Mouse (Mus musculus) mesoderm, embryonic 11.5 days (tissue): ENCODE measurements around the gene Unkl.

ENCODE experiments used
- DNase-seq: peaks from one replicate; pipeline ENCODE4 v3.0.0-alpha.2; 2012; ENCODE audit warnings: low read depth, low spot score

Unkl gene

GRCm38 (mm10) chr17:25253760-25254159, 65.6 kb downstream of the Unkl start:
- DNase-seq = no peak

GRCm38 (mm10) chr17:25255110-25255509, 66.9 kb downstream of the Unkl start:
- DNase-seq = no peak

- DNase-seq = no peak
Observed at GRCm38 (mm10) chr17:25256140-25256754, 68.0 kb downstream of the Unkl start, which contains the start of gene Baiap3. Gene Baiap3 (minus strand): TSS chr17:25256364.

- no peak for DNase-seq
Observed at GRCm38 (mm10) chr17:25257804-25258261, 69.6 kb downstream of the Unkl start.

GRCm38 (mm10) chr17:25264453-25264852, 76.3 kb downstream of the Unkl start:
- no peak for DNase-seq

- no peak for DNase-seq
Observed at GRCm38 (mm10) chr17:25270795-25271335, 82.7 kb downstream of the Unkl start.

GRCm38 (mm10) chr17:25272326-25272725, 84.1 kb downstream of the Unkl start:
- no peak for DNase-seq

- DNase-seq = peak; percentile 92
Observed at GRCm38 (mm10) chr17:25272951-25273705, 84.9 kb downstream of the Unkl start.

- DNase-seq = peak; percentile 98
Observed at GRCm38 (mm10) chr17:25273706-25274501, 85.7 kb downstream of the Unkl start.

GRCm38 (mm10) chr17:25274571-25275346, 86.6 kb downstream of the Unkl start, which contains the start of gene Ube2i:
Gene Ube2i (minus strand): TSS chr17:25274622.
- DNase-seq = no peak

GRCm38 (mm10) chr17:25275833-25276232, 87.6 kb downstream of the Unkl start:
- DNase-seq = no peak

GRCm38 (mm10) chr17:25282133-25282532, 93.9 kb downstream of the Unkl start:
- no peak for DNase-seq
